Mouse (Mus musculus) left cerebral cortex, postnatal 10 days (tissue): ENCODE measurements around the gene H1foo. TPM values are rescaled to one million over a fixed set of nuclear protein-coding genes. Genes with fewer than 3 reads are reported as not detected.

Experiments
- DNase-seq, 2 experiments: peaks; one replicate each; pipeline ENCODE4 v3.0.0; 2021 to 2022; ENCODE audit warnings: low spot score in 2 of 2, mixed read lengths in 1 of 2; ENCODE audit errors: extremely low spot score in 1 of 2
- intact Hi-C: fragments of 180-260 bp; cut with DNase I; formaldehyde crosslinking; loops from one replicate; pipeline ENCODE4 v1.15.1; 2025
- total RNA-seq, 2 experiments: library from RNA; stranded (reverse); gene quantifications; 2 replicates each; pipeline ENCODE4 v1.2.3; 2021

H1foo gene
- total RNA-seq, 2 experiments from 2014 or later: not detected

- intact Hi-C loops: no loop called here
Observed at GRCm38 (mm10) chr6:115973881-115974662, 29.3 kb downstream of the H1foo start.

GRCm38 (mm10) chr6:115975606-115976005 is 30.9 kb downstream of the H1foo start:
- DNase-seq: no peak
- intact Hi-C loops: no loop called here

More at GRCm38 (mm10) chr6:115973881-115974662, 29.3 kb downstream of the H1foo start:
- DNase-seq: peak in 1 of 2 experiments; percentile 52

DNA sequence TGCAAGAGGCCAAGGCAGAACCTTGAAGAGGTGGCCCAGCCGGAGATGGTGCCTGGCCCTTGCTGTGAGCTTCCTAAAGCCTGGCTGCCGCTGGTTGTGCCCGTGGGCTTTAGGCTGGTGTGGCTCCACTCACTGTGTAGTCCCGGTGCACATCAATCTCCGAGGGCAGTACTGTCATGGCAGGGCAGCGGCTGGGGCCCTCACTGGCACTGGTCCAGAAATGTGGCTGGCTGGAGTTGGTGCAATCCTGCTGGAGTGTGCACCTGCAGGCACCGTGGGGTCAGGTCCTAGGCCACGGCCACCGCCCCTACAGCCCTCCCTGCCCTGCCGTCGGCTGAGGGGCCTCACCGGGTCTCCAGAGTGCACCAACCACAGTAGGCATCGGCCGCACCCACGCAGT is 33.1 kb downstream of the H1foo start:
- no peak for DNase-seq
- intact Hi-C loops: no loop called here

GRCm38 (mm10) chr6:115978596-115978995 is 33.9 kb downstream of the H1foo start:
- intact Hi-C loops: no loop called here
- no peak for DNase-seq

DNA sequence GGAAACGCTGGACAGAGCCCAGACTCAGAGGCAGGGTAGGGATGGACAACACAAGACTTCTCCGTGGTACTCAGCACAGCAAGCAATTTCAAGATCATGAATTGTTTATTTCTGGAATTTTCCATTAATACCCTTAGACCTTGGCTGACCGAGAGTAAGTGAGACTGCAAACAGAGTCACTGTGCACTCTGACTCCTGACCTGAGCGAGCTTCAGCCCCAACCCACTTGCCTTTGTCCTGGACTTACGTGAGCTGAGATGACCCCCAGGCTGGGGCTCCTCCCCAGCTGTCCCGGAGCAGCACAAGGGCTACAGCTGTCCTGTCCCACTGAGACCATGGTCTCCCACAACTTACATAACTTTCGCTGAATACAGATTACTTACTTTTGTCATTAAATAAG is 38.2 kb downstream of the H1foo start:
- intact Hi-C loops: no loop called here
- DNase-seq: no peak

- DNase-seq: no peak
- intact Hi-C loops: no loop called here
Observed at GRCm38 (mm10) chr6:115983306-115984038, 38.7 kb downstream of the H1foo start.

DNA sequence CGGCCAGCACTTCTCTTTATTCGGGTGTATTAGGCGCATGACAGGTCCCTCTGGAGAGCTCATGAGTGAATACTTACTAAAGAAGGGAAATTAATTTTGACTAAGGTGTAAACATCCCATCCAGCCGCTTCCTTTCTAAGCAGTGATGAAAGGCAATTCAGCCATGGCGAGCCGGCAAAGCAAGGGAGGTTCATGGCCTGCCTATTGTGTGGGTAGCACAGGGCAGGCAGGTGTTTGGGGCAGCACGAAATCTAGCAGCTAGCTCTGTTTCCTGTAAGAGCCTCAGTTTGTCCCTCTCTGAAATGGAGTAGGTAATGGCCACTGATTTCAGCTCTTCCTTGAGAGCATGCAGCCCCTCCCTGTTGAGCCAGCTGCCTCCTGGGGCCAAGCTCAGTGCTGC is 39.8 kb downstream of the H1foo start:
- no peak for DNase-seq
- intact Hi-C loops: no loop called here

DNA sequence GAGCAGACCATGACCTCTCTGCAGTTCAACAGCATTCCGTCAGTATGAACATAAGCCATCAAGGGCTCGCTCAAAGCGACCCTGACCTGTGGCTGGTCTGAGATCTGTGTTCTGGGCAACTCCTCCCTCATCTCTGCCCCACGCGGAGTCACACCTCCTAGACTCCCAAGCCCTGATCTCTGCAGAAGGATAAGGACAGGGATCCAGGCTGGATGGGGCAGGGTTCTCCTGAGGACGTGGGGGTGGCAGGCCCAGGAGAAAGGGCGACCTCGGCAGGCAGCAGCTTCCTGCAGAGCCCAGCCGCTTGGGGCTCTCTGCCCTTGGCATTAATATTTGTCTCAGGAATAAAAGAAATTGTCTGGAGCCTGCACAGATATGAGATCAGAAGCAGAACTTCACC is 40.9 kb downstream of the H1foo start:
- DNase-seq: no peak
- intact Hi-C loops: no loop called here

GRCm38 (mm10) chr6:115986472-115987095 is 41.8 kb downstream of the H1foo start:
- intact Hi-C loops: no loop called here

GRCm38 (mm10) chr6:115987096-115987747 is 42.5 kb downstream of the H1foo start:
- intact Hi-C loops: no loop called here
- no peak for DNase-seq

More at GRCm38 (mm10) chr6:115986472-115987095, 41.8 kb downstream of the H1foo start:
- DNase-seq: peak in 1 of 2 experiments; percentile 74

DNA sequence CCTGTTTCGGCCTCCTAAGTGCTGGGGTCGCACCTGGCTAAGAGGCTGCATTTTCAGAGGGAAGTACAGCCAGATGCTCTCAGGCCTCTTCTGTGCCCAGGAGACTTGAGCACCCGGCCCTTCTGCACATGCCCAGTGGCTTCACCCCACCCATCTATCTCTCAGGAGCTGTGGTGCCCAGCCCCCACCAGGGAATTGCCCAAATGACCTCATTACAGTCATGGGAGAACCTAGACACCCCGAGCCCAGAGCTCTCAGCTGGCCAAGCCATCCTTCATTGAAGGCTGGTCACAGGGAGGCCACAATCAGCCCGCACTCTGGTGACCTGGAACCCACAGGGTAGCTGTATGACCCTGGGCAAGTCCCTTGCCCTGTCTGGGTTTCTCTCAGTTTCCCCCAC is 44.3 kb downstream of the H1foo start:
- intact Hi-C loops: no loop called here
- no peak for DNase-seq

DNA sequence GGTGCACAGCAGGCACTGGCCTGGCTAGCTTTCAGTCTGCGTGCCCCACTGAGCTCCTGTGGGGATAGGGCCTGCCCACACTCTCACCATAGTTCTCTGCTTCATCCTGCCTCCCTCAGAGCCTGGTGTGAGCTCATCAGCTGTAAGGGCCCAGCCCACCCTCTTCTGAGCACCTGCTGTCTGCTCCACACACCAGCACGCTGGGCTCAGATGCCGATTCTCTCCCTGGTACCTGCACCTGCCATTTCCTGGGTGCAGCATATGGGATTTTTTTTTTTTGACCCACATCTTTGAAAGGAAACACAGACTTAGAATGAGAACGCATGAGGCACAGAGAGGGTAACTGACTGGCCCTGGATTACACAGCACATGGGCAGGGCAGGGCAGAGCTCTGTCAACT is 44.9 kb downstream of the H1foo start:
- DNase-seq: no peak
- intact Hi-C loops: loop anchor here (5.0 kb wide), 1 partner anchor 137 kb away; the partner anchor contains the start of genes Ift122 and Mbd4

- intact Hi-C loops: loop anchor here (5.0 kb wide), 1 partner anchor 138 kb away; the partner anchor contains the start of genes Ift122 and Mbd4
Observed at GRCm38 (mm10) chr6:115990056-115990455, 45.3 kb downstream of the H1foo start.

GRCm38 (mm10) chr6:115990479-115990878 is 45.7 kb downstream of the H1foo start:
- intact Hi-C loops: loop anchor here (5.0 kb wide), 1 partner anchor 138 kb away; the partner anchor contains the start of genes Ift122 and Mbd4
- DNase-seq: no peak

More at GRCm38 (mm10) chr6:115990056-115990455, 45.3 kb downstream of the H1foo start:
- DNase-seq: no peak

GRCm38 (mm10) chr6:115991108-115991880 is 46.6 kb downstream of the H1foo start:
- intact Hi-C loops: loop anchor here (5.0 kb wide), 1 partner anchor 139 kb away; the partner anchor contains the start of genes Ift122 and Mbd4
- peak in 1 of 2 experiments; percentile 83 for DNase-seq

DNA sequence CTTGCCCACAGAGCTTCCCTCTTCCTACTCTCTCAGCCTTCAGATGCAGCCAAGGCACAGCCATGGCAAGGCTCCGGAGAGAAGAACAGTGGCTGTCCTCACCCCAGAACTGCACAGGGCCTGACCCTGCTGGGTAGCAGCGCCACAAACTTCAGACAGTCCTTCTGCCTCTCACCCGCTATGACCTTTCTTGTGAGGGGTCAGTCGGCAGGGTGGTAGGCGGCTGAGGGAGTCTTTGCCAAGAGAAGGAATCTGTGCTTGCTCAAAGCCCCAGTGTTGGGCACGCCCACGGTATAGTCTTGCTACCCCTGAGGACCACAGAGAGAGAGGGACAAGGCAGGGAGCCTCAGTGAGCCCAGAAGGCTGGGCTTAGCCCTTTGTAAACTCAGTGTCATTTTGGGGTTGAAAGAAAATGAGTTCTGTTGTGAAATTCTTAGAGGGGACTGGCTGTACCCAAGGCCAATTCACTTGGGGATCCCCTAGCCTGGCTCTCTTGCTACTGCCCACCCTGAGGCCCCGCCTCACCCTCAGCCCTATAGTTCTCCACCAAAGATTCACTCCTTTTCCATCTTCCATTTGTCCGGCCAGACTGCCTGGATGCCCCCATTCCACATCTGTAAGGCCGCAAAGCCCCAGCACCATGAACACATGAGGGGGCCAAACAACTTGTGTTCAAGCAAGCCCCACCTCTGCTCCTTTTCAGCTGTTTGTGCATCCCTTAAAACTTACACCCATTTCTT is 47.3 kb downstream of the H1foo start:
- DNase-seq: peak in 1 of 2 experiments; percentile 37
- intact Hi-C loops: loop anchor here (2.0 to 5.0 kb wide), 2 partner anchors 91 to 140 kb away; partner anchors contain the start of genes Ift122 and Mbd4

GRCm38 (mm10) chr6:115992981-115993380 is 48.2 kb downstream of the H1foo start:
- peak in 1 of 2 experiments; percentile 25 for DNase-seq
- intact Hi-C loops: loop anchor here (2.0 to 5.0 kb wide), 2 partner anchors 92 to 141 kb away; partner anchors contain the start of genes Ift122 and Mbd4
